ENCODE assay signal across 13 mouse cellular contexts in the genomic region with DNA sequence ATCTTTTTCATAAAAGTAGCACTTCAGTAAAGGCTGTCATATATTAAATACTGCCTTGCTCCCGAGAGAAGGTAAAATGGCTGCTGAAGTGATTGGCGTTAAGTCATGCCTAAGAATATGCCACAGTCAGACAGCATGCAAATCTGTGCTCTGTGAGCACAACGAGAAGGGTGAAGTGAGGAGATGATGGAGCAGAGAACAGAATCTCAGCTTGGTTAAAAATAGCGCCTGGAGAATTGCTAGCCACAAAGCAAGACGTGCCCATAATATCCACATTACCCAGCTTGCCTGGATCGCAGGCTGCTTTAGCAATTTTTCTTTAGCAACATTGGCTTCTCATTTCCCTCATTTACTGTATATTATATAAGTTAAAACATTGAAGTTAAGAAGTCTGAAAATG.
DNase-seq lines count a peak whose midpoint lies in the region.
"Had no signal": no experiment of that assay in that cellular context is flagged by ENCODE, and none has a peak within 500 bp of the region (broad histone marks: within the 10 kb centered on the region; RNA-seq: fewer than 3 reads in every experiment).

No protein-coding gene starts in this region.

- DNase-seq in heart, adult 18-20 months: peak; percentile 15 to 25
- DNase-seq in heart, postnatal 4 days: no peak
- DNase-seq in brain, adult 2 months (ENCODE audit: low read depth, low spot score): peak; percentile 84
- DNase-seq in left cerebral cortex, postnatal 14 days (ENCODE audit: low spot score in 2 of 2): peak; percentile 62 to 81
- DNase-seq in right cerebral cortex, postnatal 25 days: peak; percentile 26
- no peak for DNase-seq in retina, postnatal 1 day
- DNase-seq in spleen, postnatal 36 days (ENCODE audit: low spot score in 2 of 2): no peak
- DNase-seq: adrenal gland, postnatal 25 days; cerebellum, adult 8-10 months; gastrocnemius, adult 2 months; kidney, adult 8-10 months; kidney, postnatal 25 days; thymus, adult 18-20 months had no signal

- intact Hi-C loops in left cerebral cortex, postnatal 14 days (cut with DNase I): no loop called here

Comparison
In these comparisons a context has a peak if more than half of its experiments do, and no peak if none do; other contexts are left out.
1. DNase-seq: peak in heart, adult 18-20 months (2 of 2), brain, adult 2 months (single experiment), left cerebral cortex, postnatal 14 days (2 of 2) and right cerebral cortex, postnatal 25 days (single experiment); none in heart, postnatal 4 days (single experiment), retina, postnatal 1 day (single experiment) and spleen, postnatal 36 days (0 of 2).